Mouse (Mus musculus) lung, embryonic 16.5 days (tissue): ENCODE results near the gene Thsd4. TPM values are rescaled to one million over a fixed set of nuclear protein-coding genes. Genes with fewer than 3 reads are reported as not detected.

Source experiments
- ATAC-seq: fragments of 200-750 bp; cut with Nextera tagmentation; 2 replicates; pipeline ENCODE4 v1.8.0; 2017; ENCODE audit warnings: low read depth, mild to moderate bottlenecking, moderate library complexity
- H3K27ac ChIP-seq: fragments of 300-500 bp; sonication (generic); 2 replicates; pipeline ENCODE4 v1.5.1; 2014; ENCODE audit warnings: mild to moderate bottlenecking, control low read depth, low read length
- H3K27me3 ChIP-seq: fragments of 300-500 bp; sonication (generic); 2 replicates; pipeline ENCODE4 v1.6.1; 2014; ENCODE audit warnings: low read depth, low read length, mixed read lengths; ENCODE audit not compliant: control insufficient read depth, insufficient read depth
- H3K36me3 ChIP-seq: fragments of 300-500 bp; sonication (generic); 2 replicates; pipeline ENCODE4 v1.6.1; 2014; ENCODE audit warnings: low read length; ENCODE audit not compliant: control insufficient read depth, insufficient read depth
- H3K4me1 ChIP-seq: fragments of 300-500 bp; sonication (generic); replicated peaks from 2 replicates; pipeline ENCODE4 v1.6.1; 2014; ENCODE audit warnings: low read length, mixed read lengths; ENCODE audit not compliant: control insufficient read depth, insufficient read depth
- H3K4me2 ChIP-seq: fragments of 300-500 bp; sonication (generic); 2 replicates; pipeline ENCODE4 v1.6.1; 2014; ENCODE audit warnings: low read depth, low read length, control low read depth
- H3K4me3 ChIP-seq: fragments of 300-500 bp; sonication (generic); 2 replicates; pipeline ENCODE4 v1.5.1; 2014; ENCODE audit warnings: mild to moderate bottlenecking, low read length, control low read depth
- H3K9ac ChIP-seq: fragments of 300-500 bp; sonication (generic); 2 replicates; pipeline ENCODE4 v1.6.1; 2014; ENCODE audit warnings: low read length, control low read depth
- H3K9me3 ChIP-seq: fragments of 300-500 bp; sonication (generic); 2 replicates; pipeline ENCODE4 v1.6.1; 2016; ENCODE audit warnings: low read length; ENCODE audit not compliant: control insufficient read depth
- WGBS: fragments of 180-500 bp; shearing (Covaris S2); extraction: QIAGEN DNeasy Blood & Tissue Kit; methylation state at CpG from one replicate; pipeline ENCODE4 v1.1.7; 2014; 5-methylcytosine and 5-hydroxymethylcytosine counted together
- polyA plus RNA-seq: library from polyadenylated mRNA; unstranded; fragments of >200 nt; fragmentation: Nextera tagmentation; extraction: Ambion mirVana; gene quantifications from 2 replicates; pipeline ENCODE4 v1.2.1, GENCODE M21; 2015

Gene Thsd4
- polyA plus RNA-seq, 1 experiment from 2014 or later = 6.4 TPM

DNA sequence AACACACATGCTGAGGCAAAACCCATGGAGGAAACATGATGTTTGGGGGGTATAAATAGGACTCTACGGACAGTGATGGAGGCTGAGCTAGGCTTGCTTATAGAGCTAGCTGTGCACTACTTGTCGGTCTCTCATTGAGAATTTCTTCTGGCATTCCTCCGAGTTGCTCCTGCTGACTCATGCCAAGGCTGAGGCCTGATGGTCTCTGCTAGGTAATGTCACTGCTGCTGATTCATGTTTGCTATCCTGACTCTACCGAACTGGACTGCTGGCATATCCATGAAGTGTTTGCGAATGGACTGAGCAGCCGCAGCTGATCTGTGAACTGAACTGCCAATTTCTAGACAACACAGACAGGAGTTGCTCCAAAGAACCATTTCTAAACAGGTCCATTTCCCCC is 305.8 kb downstream of the Thsd4 start:
- Histone ChIP-seq H3K4me3 (no peak overlapping the region), H3K27me3 (no peaks in the 10 kb centered on the region), H3K36me3 (no peaks in the 10 kb centered on the region), H3K9me3 (no peaks in the 10 kb centered on the region), H3K4me1 (no peaks in the 10 kb centered on the region), H3K27ac (no peak overlapping the region), H3K4me2 (no peak overlapping the region), H3K9ac (no peak overlapping the region)
- WGBS = 64% methylated on average over 6 of the region's 6 CpGs
- ATAC-seq = no peak

DNA sequence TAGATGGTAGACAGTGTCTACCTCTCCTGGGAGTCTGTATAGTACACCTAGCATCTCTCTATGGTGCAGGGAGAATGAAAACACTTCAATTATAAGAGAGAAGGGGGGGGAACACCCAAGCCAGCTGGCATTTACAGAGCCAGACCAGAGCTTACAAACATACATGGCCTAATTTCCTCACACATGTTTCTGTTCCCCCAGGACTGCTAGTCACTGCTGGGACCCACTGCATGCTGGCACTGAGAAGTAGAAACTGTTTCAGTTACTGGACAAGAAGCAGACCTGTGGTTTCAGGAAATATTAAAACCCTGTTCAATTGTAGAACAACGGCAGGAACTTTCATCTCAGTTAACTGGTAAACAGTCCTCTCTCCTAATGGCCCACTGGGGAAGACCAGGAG is 308.7 kb downstream of the Thsd4 start:
- Histone ChIP-seq H3K9me3 (no peaks in the 10 kb centered on the region), H3K4me3 (no peak overlapping the region), H3K36me3 (no peaks in the 10 kb centered on the region), H3K27ac (no peak overlapping the region), H3K4me1 (no peaks in the 10 kb centered on the region), H3K27me3 (no peaks in the 10 kb centered on the region), H3K9ac (no peak overlapping the region), H3K4me2 (no peak overlapping the region)
- 58% methylated on average over 1 of the region's 1 CpGs for WGBS
- ATAC-seq = no peak

DNA sequence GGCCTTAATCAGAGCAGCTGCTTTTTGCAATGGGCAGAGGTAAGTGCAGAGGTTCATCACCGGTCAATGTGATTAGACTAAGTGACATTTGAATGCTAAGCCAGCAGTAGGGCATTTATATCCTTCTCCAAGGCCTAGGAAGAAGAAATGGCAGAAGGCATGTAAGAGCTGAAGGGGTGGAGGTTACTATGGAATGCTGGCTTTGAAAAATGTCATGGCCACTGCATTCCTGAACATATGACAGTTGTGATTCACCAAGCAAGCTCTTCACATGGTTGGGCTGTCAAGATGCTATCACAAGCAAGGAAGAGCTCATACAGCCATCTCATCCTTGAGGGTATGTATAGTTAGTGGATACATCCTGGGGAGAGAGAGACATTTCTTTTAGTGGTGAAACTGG is 313.0 kb downstream of the Thsd4 start:
- H3K27ac ChIP-seq = no peak overlapping the region
- no peak overlapping the region for H3K9ac ChIP-seq
- H3K4me2 ChIP-seq = no peak overlapping the region
- no peaks in the 10 kb centered on the region for H3K36me3 ChIP-seq
- H3K4me3 ChIP-seq = no peak overlapping the region
- no peaks in the 10 kb centered on the region for H3K9me3 ChIP-seq
- 93% methylated on average over 1 of the region's 1 CpGs for WGBS
- no peak for ATAC-seq
- H3K27me3 ChIP-seq = no peaks in the 10 kb centered on the region
- H3K4me1 ChIP-seq = no peaks in the 10 kb centered on the region

DNA sequence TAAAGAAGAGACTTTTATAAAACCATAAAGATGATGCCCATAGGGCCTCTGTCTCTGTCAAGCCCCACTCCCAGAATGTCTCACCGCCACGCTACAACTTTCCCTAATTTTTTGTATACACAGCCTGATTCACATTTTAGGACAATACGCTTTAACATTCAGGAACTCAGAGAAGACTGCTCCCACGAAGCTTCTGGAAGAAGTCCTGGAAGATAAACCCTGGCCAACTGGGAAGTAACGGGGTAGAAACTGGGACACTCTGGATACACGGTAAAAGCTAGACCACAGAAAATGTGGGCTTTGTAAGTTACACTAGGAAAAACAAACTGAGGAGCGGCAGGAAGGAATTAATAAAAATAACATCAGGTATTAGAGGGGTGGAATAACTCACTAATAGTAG is 318.7 kb downstream of the Thsd4 start:
- ATAC-seq = no peak

DNA sequence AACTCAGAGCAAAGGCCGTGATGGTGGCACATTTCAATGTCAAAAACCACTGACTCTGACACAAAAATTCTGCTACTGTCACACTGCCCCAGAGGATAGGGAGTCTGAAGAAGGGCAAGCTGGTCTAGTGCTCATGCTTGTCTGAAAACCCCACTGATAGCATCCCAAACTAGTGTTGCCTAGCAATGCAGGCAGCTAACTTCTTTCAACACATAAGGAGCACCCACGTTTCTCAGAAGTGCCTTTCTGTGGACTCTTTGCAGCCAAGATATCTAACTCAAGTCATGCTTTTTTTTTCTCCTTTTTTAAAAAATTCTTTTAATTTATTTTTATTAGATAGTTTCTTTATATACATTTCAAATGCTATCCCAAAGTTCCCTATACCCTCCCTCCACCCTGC is 321.4 kb downstream of the Thsd4 start:
- Histone ChIP-seq H3K9ac (no peak overlapping the region), H3K4me2 (no peak overlapping the region), H3K36me3 (no peaks in the 10 kb centered on the region), H3K4me3 (no peak overlapping the region), H3K27me3 (no peaks in the 10 kb centered on the region), H3K9me3 (no peaks in the 10 kb centered on the region), H3K4me1 (no peaks in the 10 kb centered on the region), H3K27ac (no peak overlapping the region)
- WGBS = 65% methylated on average over 2 of the region's 2 CpGs
- ATAC-seq = no peak

More for the DNA sequence above, 318.7 kb downstream of the Thsd4 start:
- Histone ChIP-seq H3K9me3 (no peaks in the 10 kb centered on the region), H3K27me3 (no peaks in the 10 kb centered on the region), H3K4me1 (no peaks in the 10 kb centered on the region), H3K4me3 (no peak overlapping the region), H3K9ac (no peak overlapping the region), H3K4me2 (no peak overlapping the region), H3K27ac (no peak overlapping the region), H3K36me3 (no peaks in the 10 kb centered on the region)
- 62% methylated on average over 7 of the region's 7 CpGs for WGBS

DNA sequence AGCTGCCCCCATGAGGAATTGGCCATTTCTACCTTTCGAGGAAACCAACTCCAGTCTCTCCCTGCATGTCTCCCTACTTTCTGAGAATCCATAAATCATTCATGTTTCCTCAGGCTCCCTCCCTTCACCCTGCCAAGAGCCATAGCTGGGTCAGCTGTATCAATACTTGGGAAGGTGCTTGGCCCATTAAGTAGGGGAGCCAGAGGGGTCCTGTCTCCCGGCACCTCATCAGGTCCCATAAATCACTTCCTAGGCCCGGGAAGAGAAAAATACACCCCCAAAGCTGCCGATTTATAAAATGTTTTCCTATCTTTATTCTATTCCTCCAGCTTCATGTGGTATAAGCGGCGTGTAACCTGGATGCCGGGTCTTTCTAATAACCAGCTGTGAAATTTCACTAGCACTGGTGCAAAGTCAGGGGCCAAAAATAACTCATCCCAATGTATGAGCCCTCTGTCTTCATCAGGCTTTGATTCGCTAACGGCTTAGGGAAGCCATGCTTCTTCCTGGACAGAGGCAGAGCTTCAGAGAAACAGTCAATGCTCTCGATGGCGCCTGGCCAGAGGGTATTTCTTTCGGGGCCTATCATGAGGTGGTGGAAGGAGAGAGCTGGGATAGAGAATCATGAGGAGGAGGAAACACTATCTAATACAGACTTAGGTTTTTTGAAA is 323.2 kb downstream of the Thsd4 start:
- peak; percentile 84 for ATAC-seq

DNA sequence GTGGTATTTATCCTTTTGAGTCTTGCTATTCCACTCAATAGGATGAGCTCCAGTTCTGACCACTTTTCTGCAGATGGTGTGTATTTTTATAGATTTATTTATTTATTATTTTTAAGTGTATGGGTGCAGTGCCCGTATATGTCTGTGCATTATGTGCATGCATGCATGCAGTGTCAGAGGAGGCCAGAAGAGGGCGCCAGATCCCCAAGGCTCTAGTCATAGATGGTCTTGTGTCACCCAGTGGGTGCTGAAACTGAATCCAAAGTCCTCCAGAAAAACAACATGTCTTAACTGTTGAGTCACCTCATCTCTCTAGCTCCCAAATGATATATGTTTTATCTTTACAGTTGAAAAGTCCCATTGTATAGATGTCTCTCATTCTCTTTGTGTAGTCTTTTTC is 326.3 kb downstream of the Thsd4 start:
- no peaks in the 10 kb centered on the region; the same call in 1 of the 2 replicates for H3K4me1 ChIP-seq
- no peak overlapping the region for H3K27ac ChIP-seq
- WGBS = 87% methylated on average over 2 of the region's 2 CpGs
- no peaks in the 10 kb centered on the region for H3K27me3 ChIP-seq
- H3K9ac ChIP-seq = no peak overlapping the region
- no peaks in the 10 kb centered on the region for H3K36me3 ChIP-seq
- ATAC-seq = no peak
- no peak overlapping the region for H3K4me3 ChIP-seq
- H3K4me2 ChIP-seq = no peak overlapping the region
- H3K9me3 ChIP-seq = no peaks in the 10 kb centered on the region

More for the DNA sequence above, 323.2 kb downstream of the Thsd4 start:
- no peaks in the 10 kb centered on the region for H3K36me3 ChIP-seq
- 46% methylated on average over 12 of the region's 12 CpGs for WGBS
- no peak overlapping the region for H3K4me3 ChIP-seq
- H3K4me2 ChIP-seq = no peak overlapping the region
- no peaks in the 10 kb centered on the region for H3K4me1 ChIP-seq
- H3K9me3 ChIP-seq = no peaks in the 10 kb centered on the region
- H3K27ac ChIP-seq = no peak overlapping the region
- no peak overlapping the region for H3K9ac ChIP-seq
- H3K27me3 ChIP-seq = no peaks in the 10 kb centered on the region

DNA sequence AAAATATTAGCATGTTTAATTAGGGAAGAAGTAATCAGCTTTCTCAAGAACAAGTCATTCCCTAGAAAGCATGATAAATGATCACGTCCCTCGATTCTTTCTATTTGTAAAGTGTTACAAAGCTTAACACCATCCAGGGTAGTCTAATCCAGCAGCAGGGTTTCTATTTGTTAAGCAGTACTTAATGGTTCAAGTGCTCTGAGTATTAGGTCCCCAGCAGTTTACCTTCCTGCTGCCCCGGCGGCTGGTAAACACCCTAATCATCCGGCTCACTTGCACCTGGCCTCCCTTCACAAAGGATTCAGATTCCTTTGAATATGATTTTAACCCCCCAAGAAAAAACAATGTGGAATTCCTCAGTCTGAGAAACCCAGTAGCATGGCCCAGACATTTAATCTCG is 326.9 kb downstream of the Thsd4 start:
- Histone ChIP-seq H3K9ac (no peak overlapping the region), H3K27me3 (no peaks in the 10 kb centered on the region), H3K4me3 (no peak overlapping the region), H3K27ac (no peak overlapping the region), H3K4me2 (no peak overlapping the region), H3K9me3 (no peaks in the 10 kb centered on the region), H3K4me1 (no peaks in the 10 kb centered on the region; the same call in 1 of the 2 replicates), H3K36me3 (no peaks in the 10 kb centered on the region)
- 56% methylated on average over 6 of the region's 6 CpGs for WGBS
- ATAC-seq = no peak

DNA sequence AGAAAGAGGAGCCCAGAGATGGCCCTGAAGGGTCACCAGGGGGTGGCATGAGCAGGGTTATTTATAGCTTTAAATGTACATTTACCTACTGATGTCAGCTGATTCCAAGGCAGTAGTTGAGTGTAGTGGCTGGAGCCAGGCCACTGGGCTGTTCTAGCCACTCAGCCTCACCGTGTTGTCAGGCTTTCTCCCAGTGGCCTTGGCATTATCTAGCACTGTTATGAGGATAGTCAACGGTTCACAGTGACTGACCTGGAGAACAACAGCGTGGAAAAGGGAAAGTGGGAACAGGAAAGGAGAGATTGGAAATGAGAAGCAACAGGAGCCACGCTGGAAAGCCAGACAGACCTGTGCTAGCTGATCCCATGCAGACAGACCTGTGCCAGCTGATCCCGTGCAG is 329.5 kb downstream of the Thsd4 start:
- Histone ChIP-seq H3K27me3 (no peaks in the 10 kb centered on the region), H3K9ac (no peak overlapping the region), H3K27ac (no peak overlapping the region), H3K4me2 (no peak overlapping the region), H3K36me3 (no peaks in the 10 kb centered on the region), H3K4me3 (no peak overlapping the region), H3K9me3 (no peaks in the 10 kb centered on the region), H3K4me1 (no peaks in the 10 kb centered on the region; the same call in 1 of the 2 replicates)
- ATAC-seq = no peak
- WGBS = 58% methylated on average over 5 of the region's 5 CpGs

DNA sequence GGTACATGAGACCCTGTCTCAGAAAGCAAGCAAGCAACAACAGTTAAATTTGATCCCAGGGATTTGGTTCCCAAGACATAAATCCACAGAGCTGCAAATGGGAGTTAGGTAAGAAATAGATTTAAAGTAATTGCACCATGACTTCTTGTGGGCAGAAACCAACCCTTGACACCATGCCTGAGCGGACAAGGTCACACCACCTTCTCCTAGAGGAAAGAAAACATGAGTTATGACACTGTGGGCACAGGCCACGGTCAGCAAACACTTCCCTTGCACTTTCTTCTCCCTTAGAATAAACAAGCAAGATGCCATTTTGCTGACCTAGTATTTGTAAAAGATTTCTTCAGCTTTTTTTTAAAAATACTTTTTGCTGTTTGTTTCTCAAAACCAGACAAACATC is 334.4 kb downstream of the Thsd4 start:
- Histone ChIP-seq H3K9ac (no peak overlapping the region), H3K4me1 (no peaks in the 10 kb centered on the region; the same call in 1 of the 2 replicates), H3K27me3 (no peaks in the 10 kb centered on the region), H3K27ac (no peak overlapping the region), H3K4me3 (no peak overlapping the region), H3K9me3 (no peaks in the 10 kb centered on the region), H3K36me3 (no peaks in the 10 kb centered on the region), H3K4me2 (no peak overlapping the region)
- no peak for ATAC-seq
- WGBS = 37% methylated on average over 2 of the region's 2 CpGs
